Mouse (Mus musculus): ENCODE measurements around the gene Loxl3. TPM values are rescaled to one million over a fixed set of nuclear protein-coding genes. Genes with fewer than 3 reads are reported as not detected.

Loxl3 gene
- polyA plus RNA-seq, 1 experiment from 2014 or later, result 7.2 TPM

DNA sequence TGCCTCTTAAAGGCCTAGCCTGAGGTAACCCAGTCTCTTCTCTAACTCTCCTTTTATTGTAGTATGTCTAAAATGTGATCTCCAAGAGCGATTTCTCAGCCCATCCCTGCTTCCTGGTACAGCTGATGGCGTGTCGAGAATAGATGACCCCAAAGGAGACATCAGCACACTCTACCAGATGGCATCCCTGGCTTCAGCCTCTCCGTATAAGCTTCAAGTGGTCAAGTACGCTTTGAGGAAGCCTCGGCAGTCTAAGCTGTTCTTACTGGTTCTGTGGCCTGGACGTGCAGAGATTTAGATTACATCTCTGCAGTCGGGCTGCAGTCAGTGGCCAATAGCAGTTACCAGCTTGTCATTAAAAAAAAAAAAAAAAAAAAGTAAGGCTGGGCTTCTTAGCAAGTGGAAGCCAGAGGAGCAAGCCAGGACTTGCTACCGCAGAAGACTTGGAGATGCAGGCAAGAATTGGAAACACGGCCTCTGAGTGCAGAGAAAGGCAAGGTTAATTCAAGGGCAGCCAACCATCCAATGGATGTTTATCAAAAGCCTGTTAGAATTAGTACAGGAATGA lies 28.4 kb upstream of the Loxl3 start:
- DNase-seq (ENCODE audit: extremely low spot score, low spot score), result no peak
- Histone ChIP-seq H3K27me3 (ENCODE audit: poor library complexity, severe bottlenecking) (no peaks in the 10 kb centered on the region), H3K9me3 (no peaks in the 10 kb centered on the region), H3K27ac (no peak overlapping the region), H3K4me3 (no peak overlapping the region), H3K36me3 (replicated peaks) (no peaks in the 10 kb centered on the region), H3K4me1 (peaks cover 12% of the 10 kb centered on the region)
- WGBS, result 89% methylated on average over 10 of the region's 10 CpGs

DNA sequence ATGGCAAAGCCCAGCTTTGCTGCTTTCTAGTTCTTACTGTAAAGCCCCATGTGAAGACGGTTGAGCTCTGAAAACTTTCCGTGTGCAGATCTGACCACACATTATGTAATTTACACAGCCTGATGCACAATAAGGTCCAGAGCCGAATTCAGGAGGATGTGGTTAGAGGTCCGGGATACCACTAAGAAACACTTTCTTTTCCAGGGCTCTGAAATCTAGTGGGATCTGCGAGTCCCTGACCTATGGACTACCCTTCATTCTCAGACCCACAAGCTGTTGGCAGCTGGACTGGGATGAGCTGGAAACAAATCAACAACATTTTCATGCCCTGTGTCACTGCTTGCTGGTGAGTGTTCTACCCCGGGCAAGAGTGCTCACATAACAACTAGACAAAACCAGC lies 27.9 kb upstream of the Loxl3 start:
- Histone ChIP-seq H3K27me3 (ENCODE audit: poor library complexity, severe bottlenecking) (no peaks in the 10 kb centered on the region; the same call in 1 of the 2 replicates), H3K9me3 (no peaks in the 10 kb centered on the region), H3K4me1 (peaks cover 9% of the 10 kb centered on the region), H3K27ac (no peak overlapping the region), H3K4me3 (no peak overlapping the region), H3K36me3 (replicated peaks) (no peaks in the 10 kb centered on the region)
- no peak for DNase-seq (ENCODE audit: extremely low spot score, low spot score)
- WGBS, result 88% methylated on average over 6 of the region's 6 CpGs

DNA sequence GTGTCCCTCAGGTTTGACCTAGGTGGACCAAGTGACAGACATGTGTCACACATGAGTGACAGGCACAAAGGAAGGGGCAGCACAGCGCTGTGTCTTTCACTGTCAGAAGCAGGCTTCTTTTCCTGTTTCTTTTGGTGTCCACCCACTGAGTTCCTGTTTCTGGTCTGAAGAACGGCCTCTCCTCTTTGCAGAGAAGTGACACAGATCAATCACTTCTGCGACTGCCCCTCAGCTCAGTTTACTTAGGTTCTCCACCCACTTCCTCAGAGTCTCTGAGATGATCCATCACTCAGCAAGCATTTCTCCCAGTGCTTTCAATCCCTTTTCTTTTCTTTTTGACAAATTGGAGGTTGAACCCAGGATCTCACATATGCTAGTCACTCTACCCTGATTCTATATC lies 25.3 kb upstream of the Loxl3 start:
- no peaks in the 10 kb centered on the region for H3K9me3 ChIP-seq
- H3K36me3 ChIP-seq (replicated peaks), result no peaks in the 10 kb centered on the region
- WGBS, result 68% methylated on average over 3 of the region's 3 CpGs
- peaks cover 17% of the 10 kb centered on the region for H3K4me1 ChIP-seq
- no peak overlapping the region for H3K27ac ChIP-seq
- H3K27me3 ChIP-seq (ENCODE audit: poor library complexity, severe bottlenecking), result no peaks in the 10 kb centered on the region; the same call in 1 of the 2 replicates
- no peak for DNase-seq (ENCODE audit: extremely low spot score, low spot score)
- H3K4me3 ChIP-seq, result no peak overlapping the region

DNA sequence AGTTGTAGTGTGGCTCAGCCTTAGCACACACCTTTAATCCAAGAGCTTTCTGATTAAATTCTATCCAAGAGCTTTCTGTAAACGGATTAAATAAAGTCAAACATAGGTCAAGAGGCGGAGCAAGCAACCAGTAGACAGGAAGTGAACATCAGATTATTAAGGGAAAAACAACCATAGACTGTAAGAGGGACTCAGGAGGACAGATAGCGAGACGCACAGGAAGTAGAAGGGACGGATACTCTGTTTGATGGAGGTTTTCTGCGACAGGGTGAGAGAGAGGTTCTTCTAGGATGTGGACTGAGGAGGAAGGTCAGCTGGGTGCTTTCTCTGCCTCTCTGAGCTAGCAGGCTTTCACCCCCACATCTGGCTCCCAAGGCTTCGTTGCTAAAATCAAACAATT lies 24.0 kb upstream of the Loxl3 start:
- no peaks in the 10 kb centered on the region for H3K36me3 ChIP-seq (replicated peaks)
- WGBS, result 75% methylated on average over 7 of the region's 7 CpGs

DNA sequence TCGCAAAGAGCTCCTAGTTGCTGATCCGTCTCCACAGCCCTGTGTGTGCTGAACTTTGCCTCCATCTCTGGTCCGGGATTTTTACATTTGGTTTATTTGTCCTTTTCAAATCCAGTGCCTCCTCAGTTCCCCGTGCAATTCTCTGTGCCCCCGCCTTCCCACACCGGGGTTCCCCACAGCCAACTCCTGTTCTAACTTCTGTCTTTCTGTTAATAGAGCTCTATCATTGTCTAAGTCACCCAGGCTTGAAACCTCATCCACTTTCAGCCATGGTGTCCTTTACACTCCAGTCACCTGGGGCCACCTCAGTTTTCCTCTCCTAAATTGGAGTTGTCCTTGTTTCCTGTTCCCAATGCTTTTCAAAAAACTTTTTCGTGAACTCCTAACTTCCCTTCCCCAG lies 22.7 kb upstream of the Loxl3 start:
- Histone ChIP-seq H3K27me3 (ENCODE audit: poor library complexity, severe bottlenecking) (no peaks in the 10 kb centered on the region; the same call in 1 of the 2 replicates), H3K9me3 (no peaks in the 10 kb centered on the region), H3K4me1 (peaks cover 12% of the 10 kb centered on the region), H3K27ac (no peak overlapping the region), H3K36me3 (replicated peaks) (no peaks in the 10 kb centered on the region), H3K4me3 (no peak overlapping the region)
- WGBS, result 87% methylated on average over 7 of the region's 7 CpGs
- no peak for DNase-seq (ENCODE audit: extremely low spot score, low spot score)

More for the DNA sequence above, 24.0 kb upstream of the Loxl3 start:
- H3K4me1 ChIP-seq, result peaks cover 14% of the 10 kb centered on the region
- no peak for DNase-seq (ENCODE audit: extremely low spot score, low spot score)
- H3K9me3 ChIP-seq, result no peaks in the 10 kb centered on the region
- H3K27ac ChIP-seq, result no peak overlapping the region
- H3K27me3 ChIP-seq (ENCODE audit: poor library complexity, severe bottlenecking), result no peaks in the 10 kb centered on the region; the same call in 1 of the 2 replicates
- no peak overlapping the region for H3K4me3 ChIP-seq

DNA sequence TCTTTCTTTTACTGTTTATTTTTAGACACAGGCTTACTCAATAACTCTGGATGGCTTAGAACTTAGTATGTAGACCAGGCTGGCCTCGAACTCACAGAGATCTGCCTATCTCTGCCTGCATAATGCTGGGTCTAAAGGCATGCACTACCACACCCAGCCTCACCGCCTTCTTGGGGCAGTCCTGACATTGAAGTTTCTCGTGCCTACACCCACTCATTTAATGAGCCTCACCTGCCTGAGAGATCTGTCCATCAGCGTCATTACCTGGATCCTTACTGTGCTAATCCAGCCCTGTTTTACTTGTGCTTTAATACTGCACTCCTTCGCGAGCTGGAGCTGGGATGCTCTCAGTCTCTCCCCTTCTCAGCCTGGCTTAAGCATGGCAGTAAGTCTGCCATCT lies 22.2 kb upstream of the Loxl3 start:
- no peaks in the 10 kb centered on the region; the same call in 1 of the 2 replicates for H3K27me3 ChIP-seq (ENCODE audit: poor library complexity, severe bottlenecking)
- no peaks in the 10 kb centered on the region for H3K9me3 ChIP-seq
- H3K27ac ChIP-seq, result no peak overlapping the region
- no peak overlapping the region for H3K4me3 ChIP-seq
- WGBS, result 81% methylated on average over 6 of the region's 6 CpGs
- no peak for DNase-seq (ENCODE audit: extremely low spot score, low spot score)
- H3K4me1 ChIP-seq, result peaks cover 12% of the 10 kb centered on the region
- H3K36me3 ChIP-seq (replicated peaks), result no peaks in the 10 kb centered on the region

DNA sequence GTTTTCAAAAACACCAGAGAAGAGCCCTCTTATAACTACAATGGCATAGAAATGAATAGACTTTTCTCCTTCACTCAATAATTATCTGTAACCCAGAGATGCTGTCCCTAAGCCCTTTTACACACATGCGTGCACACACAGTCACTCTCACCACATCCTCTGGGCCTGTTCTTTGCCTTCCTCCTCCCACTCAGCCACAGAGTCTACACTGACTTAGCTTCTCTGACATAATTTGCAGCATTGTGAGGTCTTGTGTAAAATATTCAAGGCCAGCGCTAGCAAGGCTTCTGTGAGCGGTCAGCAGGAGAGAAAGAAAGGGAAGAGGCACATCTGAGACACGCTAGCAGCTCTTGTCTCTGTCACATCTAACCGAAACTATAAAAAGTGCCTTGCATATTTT lies 20.5 kb upstream of the Loxl3 start:
- no peak for DNase-seq (ENCODE audit: extremely low spot score, low spot score)
- Histone ChIP-seq H3K9me3 (no peaks in the 10 kb centered on the region), H3K27ac (no peak overlapping the region), H3K4me3 (no peak overlapping the region), H3K36me3 (replicated peaks) (no peaks in the 10 kb centered on the region), H3K4me1 (peaks cover 12% of the 10 kb centered on the region), H3K27me3 (ENCODE audit: poor library complexity, severe bottlenecking) (no peaks in the 10 kb centered on the region; the same call in 1 of the 2 replicates)
- 81% methylated on average over 5 of the region's 5 CpGs for WGBS

DNA sequence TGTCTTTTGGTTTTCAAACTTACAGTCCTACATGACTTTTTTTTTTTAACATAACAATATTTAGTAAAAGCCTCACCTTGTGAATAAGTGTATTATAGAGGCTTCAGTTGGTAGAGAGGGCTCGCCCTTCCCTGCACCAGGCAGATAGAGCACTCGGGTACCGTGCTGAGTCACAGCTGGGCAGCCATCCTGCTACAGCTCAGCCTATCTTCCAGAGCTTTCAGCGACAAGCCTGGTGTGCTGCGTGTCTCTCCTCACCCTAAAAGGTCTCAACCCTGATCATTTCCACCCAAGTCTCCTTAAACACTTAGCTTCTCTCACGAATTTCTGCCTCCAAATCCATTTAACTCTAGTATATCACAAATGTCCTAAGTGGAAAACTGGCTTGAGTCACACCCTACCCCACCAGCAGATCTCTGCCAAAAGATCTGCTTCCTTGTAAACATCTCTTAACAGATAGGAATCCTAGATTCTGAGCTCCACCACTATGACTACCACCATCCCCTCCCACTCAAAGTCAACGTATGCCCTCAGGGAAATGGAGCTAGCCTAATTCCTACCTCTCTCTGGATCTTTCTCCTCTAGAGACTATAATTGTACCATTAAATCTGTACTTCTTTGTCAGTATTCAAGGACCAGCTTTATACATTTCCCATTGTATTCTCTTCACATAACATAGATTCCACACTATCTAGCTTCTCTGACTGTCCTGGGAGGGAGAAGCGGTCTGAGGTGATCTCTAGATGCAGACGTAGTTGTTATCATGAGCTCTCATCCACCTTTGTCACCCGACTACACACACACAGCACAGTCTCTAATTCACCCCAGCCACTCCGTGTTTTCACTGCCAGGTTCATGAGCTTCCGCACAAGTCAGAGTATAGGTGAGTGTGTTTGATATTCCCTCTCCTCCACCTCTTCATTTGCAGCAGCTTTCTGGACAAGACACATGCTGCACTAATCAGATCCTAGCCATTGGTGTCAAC lies 19.2 kb upstream of the Loxl3 start:
- 77% methylated on average over 12 of the region's 12 CpGs for WGBS
- H3K27me3 ChIP-seq (ENCODE audit: poor library complexity, severe bottlenecking), result no peaks in the 10 kb centered on the region; the same call in 1 of the 2 replicates
- H3K9me3 ChIP-seq, result no peaks in the 10 kb centered on the region
- H3K4me1 ChIP-seq, result peaks cover 12% of the 10 kb centered on the region
- H3K4me3 ChIP-seq, result no peak overlapping the region
- H3K27ac ChIP-seq, result no peak overlapping the region
- no peak for DNase-seq (ENCODE audit: extremely low spot score, low spot score)
- H3K36me3 ChIP-seq (replicated peaks), result no peaks in the 10 kb centered on the region

DNA sequence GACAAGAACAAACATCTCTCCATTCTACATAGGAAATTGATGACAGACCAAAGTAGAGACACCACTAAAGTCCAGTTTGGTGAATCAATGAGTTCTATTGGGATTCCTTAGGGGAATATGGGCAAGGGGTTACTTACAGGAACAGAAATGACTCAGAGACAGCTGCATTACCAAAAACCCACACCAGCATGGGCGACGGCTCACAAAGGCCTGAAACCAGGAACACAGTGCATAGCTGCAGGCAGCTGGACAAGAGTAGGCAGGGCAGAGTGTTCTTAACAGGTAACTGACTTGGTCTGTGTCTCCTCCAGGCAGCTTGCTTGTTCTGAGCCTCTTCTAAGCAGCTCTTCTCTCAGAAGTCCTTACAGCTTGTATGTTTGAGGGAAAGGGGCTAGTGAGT lies 18.2 kb upstream of the Loxl3 start:
- H3K4me3 ChIP-seq, result no peak overlapping the region
- DNase-seq (ENCODE audit: extremely low spot score, low spot score), result no peak
- H3K4me1 ChIP-seq, result peaks cover 12% of the 10 kb centered on the region
- H3K27me3 ChIP-seq (ENCODE audit: poor library complexity, severe bottlenecking), result no peaks in the 10 kb centered on the region; the same call in 1 of the 2 replicates
- H3K36me3 ChIP-seq (replicated peaks), result no peaks in the 10 kb centered on the region
- H3K27ac ChIP-seq, result no peak overlapping the region
- 84% methylated on average over 2 of the region's 2 CpGs for WGBS
- no peaks in the 10 kb centered on the region for H3K9me3 ChIP-seq

DNA sequence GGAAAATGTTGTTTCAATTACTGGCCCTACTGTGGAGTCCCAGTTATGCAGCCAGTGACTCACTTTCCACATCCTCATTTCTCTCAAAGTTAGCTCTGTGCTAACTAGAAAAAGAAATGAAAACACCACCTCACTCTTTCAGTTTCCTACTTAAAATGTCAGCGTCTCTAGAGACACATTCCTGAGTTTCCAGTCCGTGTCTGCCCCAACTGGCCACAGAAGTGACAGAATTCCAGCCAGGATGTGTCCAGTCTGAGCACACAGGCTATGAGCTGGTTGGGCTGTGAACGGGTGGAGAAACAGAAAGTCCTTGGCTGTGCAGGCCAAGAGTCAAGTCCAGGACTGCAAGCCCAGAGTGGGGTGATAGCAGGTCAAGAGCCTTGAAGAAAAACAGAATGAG lies 16.8 kb upstream of the Loxl3 start:
- Histone ChIP-seq H3K4me3 (no peak overlapping the region), H3K4me1 (peaks cover 12% of the 10 kb centered on the region), H3K27ac (no peak overlapping the region), H3K27me3 (ENCODE audit: poor library complexity, severe bottlenecking) (no peaks in the 10 kb centered on the region), H3K9me3 (no peaks in the 10 kb centered on the region), H3K36me3 (replicated peaks) (no peaks in the 10 kb centered on the region)
- 83% methylated on average over 3 of the region's 3 CpGs for WGBS
- no peak for DNase-seq (ENCODE audit: extremely low spot score, low spot score)

DNA sequence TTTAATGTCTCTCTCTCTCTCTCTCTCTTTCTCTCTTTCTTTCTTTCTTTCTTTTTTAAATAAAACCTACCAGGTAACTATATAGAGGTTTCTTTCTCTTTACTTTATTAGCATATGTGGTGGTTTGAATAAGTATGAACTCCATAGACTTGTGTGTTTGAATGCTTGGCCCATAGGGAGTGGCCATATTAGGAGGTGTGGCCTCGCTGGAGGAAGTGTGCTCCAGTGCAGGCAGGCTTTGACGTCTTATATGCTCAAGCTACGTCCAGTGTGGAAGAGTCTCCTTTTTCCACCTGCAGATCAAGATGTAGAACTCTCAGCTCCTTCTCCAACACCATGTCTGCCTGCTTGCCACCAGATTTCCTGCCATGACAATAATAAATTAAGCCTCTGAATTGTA lies 14.9 kb upstream of the Loxl3 start:
- Histone ChIP-seq H3K4me3 (no peak overlapping the region), H3K27ac (no peak overlapping the region), H3K9me3 (no peaks in the 10 kb centered on the region), H3K27me3 (ENCODE audit: poor library complexity, severe bottlenecking) (no peaks in the 10 kb centered on the region), H3K4me1 (no peaks in the 10 kb centered on the region), H3K36me3 (replicated peaks) (no peaks in the 10 kb centered on the region)
- WGBS, result 82% methylated on average over 3 of the region's 3 CpGs
- DNase-seq (ENCODE audit: extremely low spot score, low spot score), result no peak

DNA sequence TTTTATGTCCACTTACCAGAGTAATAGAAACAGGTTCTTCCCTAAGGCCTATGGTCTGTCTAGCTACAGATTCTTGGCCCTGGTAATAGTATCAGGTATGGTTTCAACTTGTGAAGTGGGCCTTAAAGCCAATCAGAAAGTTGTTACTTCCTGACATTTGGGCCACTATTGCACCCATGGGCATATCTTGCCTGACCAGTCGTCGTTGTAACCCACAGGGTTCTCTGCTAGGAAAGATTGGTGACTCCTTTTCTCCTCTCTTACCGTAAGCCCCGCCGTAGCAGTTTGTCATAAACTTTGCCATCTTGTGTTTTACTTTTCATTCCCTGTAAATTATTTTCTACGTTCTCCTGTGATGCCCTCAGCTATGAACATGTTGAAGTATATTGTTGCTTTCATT lies 13.9 kb upstream of the Loxl3 start:
- Histone ChIP-seq H3K4me3 (no peak overlapping the region), H3K36me3 (replicated peaks) (no peaks in the 10 kb centered on the region), H3K27me3 (ENCODE audit: poor library complexity, severe bottlenecking) (no peaks in the 10 kb centered on the region), H3K4me1 (no peaks in the 10 kb centered on the region), H3K9me3 (no peaks in the 10 kb centered on the region), H3K27ac (no peak overlapping the region)
- 88% methylated on average over 6 of the region's 6 CpGs for WGBS
- no peak for DNase-seq (ENCODE audit: extremely low spot score, low spot score)
